Mouse (Mus musculus): ENCODE results near the gene Abtb1.

The Abtb1 gene

GRCm38 (mm10) chr6:88830112-88830702 lies 11.6 kb downstream of the Abtb1 start:
- DNase-seq (ENCODE audit: low spot score in 2 of 2): no peak

- no peak for DNase-seq (ENCODE audit: low spot score in 2 of 2)
These were observed 12.2 kb downstream of the Abtb1 start for GRCm38 (mm10) chr6:88829579-88829978.

GRCm38 (mm10) chr6:88828206-88829009 lies 13.4 kb downstream of the Abtb1 start:
- no peak for DNase-seq (ENCODE audit: low spot score in 2 of 2)

GRCm38 (mm10) chr6:88827395-88828205 lies 14.2 kb downstream of the Abtb1 start:
- DNase-seq (ENCODE audit: low spot score in 2 of 2): no peak

GRCm38 (mm10) chr6:88826965-88827364 lies 14.8 kb downstream of the Abtb1 start:
- DNase-seq (ENCODE audit: low spot score in 2 of 2): no peak

GRCm38 (mm10) chr6:88826545-88826944 lies 15.2 kb downstream of the Abtb1 start:
- DNase-seq (ENCODE audit: low spot score in 2 of 2): peak; percentile 70 to 82

- no peak for DNase-seq (ENCODE audit: low spot score in 2 of 2)
These were observed 15.7 kb downstream of the Abtb1 start for GRCm38 (mm10) chr6:88826088-88826487.

- DNase-seq (ENCODE audit: low spot score in 2 of 2): no peak
These were observed 17.6 kb downstream of the Abtb1 start for GRCm38 (mm10) chr6:88824183-88824582.

GRCm38 (mm10) chr6:88821901-88822300 lies 19.9 kb downstream of the Abtb1 start:
- DNase-seq (ENCODE audit: low spot score in 2 of 2): no peak

- no peak for DNase-seq (ENCODE audit: low spot score in 2 of 2)
These were observed 20.5 kb downstream of the Abtb1 start for GRCm38 (mm10) chr6:88821294-88821693.

GRCm38 (mm10) chr6:88820853-88821252 lies 20.9 kb downstream of the Abtb1 start:
- no peak for DNase-seq (ENCODE audit: low spot score in 2 of 2)

GRCm38 (mm10) chr6:88816913-88817312 lies 24.9 kb downstream of the Abtb1 start:
- no peak for DNase-seq (ENCODE audit: low spot score in 2 of 2)

GRCm38 (mm10) chr6:88815489-88815888 lies 26.3 kb downstream of the Abtb1 start:
- DNase-seq (ENCODE audit: low spot score in 2 of 2): no peak

- no peak for DNase-seq (ENCODE audit: low spot score in 2 of 2)
These were observed 26.7 kb downstream of the Abtb1 start for GRCm38 (mm10) chr6:88815036-88815435.

- no peak for DNase-seq (ENCODE audit: low spot score in 2 of 2)
These were observed 28.0 kb downstream of the Abtb1 start for GRCm38 (mm10) chr6:88813832-88814231.

GRCm38 (mm10) chr6:88812886-88813285 lies 28.9 kb downstream of the Abtb1 start:
- peak in 1 of 2 experiments; percentile 61 for DNase-seq (ENCODE audit: low spot score in 2 of 2)

GRCm38 (mm10) chr6:88811880-88812400 lies 29.8 kb downstream of the Abtb1 start:
- DNase-seq (ENCODE audit: low spot score in 2 of 2): no peak

GRCm38 (mm10) chr6:88811396-88811795 lies 30.4 kb downstream of the Abtb1 start:
- no peak for DNase-seq (ENCODE audit: low spot score in 2 of 2)

- no peak for DNase-seq (ENCODE audit: low spot score in 2 of 2)
These were observed 31.5 kb downstream of the Abtb1 start for GRCm38 (mm10) chr6:88810291-88810690.

GRCm38 (mm10) chr6:88809091-88810037 lies 32.4 kb downstream of the Abtb1 start:
- no peak for DNase-seq (ENCODE audit: low spot score in 2 of 2)

- no peak for DNase-seq (ENCODE audit: low spot score in 2 of 2)
These were observed 36.7 kb downstream of the Abtb1 start for GRCm38 (mm10) chr6:88804966-88805577.

Measured in spleen, postnatal 4 days (tissue).